Mouse (Mus musculus): ENCODE results near the gene Pex19. TPM values are rescaled to one million over a fixed set of nuclear protein-coding genes. Genes with fewer than 3 reads are reported as not detected.

The Pex19 gene
- polyA plus RNA-seq, 1 experiment from 2014 or later, result 168 TPM

- Histone ChIP-seq H3K9me3 (no peaks in the 10 kb centered on the region), H3K4me2 (no peak overlapping the region), H3K27ac (no peak overlapping the region), H3K36me3 (replicated peaks) (peaks cover 94% of the 10 kb centered on the region), H3K9ac (no peak overlapping the region), H3K27me3 (replicated peaks) (no peaks in the 10 kb centered on the region), H3K4me3 (no peak overlapping the region), H3K4me1 (no peaks in the 10 kb centered on the region)
- ATAC-seq (replicated peaks), result no peak
- 93% methylated on average over 5 of the region's 5 CpGs for WGBS
These were observed 9.6 kb upstream of the Pex19 start for GRCm38 (mm10) chr1:172116948-172117347.

GRCm38 (mm10) chr1:172119100-172119499, 7.5 kb upstream of the Pex19 start:
- Histone ChIP-seq H3K27me3 (replicated peaks) (no peaks in the 10 kb centered on the region), H3K4me2 (no peak overlapping the region), H3K36me3 (replicated peaks) (peaks cover 88% of the 10 kb centered on the region), H3K9ac (no peak overlapping the region), H3K4me3 (no peak overlapping the region), H3K4me1 (no peaks in the 10 kb centered on the region), H3K9me3 (no peaks in the 10 kb centered on the region), H3K27ac (no peak overlapping the region)
- no peak for ATAC-seq (replicated peaks)
- WGBS, result 85% methylated on average over 6 of the region's 6 CpGs

- Histone ChIP-seq H3K4me1 (no peaks in the 10 kb centered on the region), H3K4me2 (no peak overlapping the region), H3K36me3 (replicated peaks) (peaks cover 81% of the 10 kb centered on the region), H3K27me3 (replicated peaks) (no peaks in the 10 kb centered on the region), H3K27ac (no peak overlapping the region), H3K9ac (no peak overlapping the region), H3K9me3 (no peaks in the 10 kb centered on the region), H3K4me3 (no peak overlapping the region)
- 36% methylated on average over 3 of the region's 3 CpGs for WGBS
- no peak for ATAC-seq (replicated peaks)
These were observed 6.8 kb upstream of the Pex19 start for GRCm38 (mm10) chr1:172119720-172120119.

- Histone ChIP-seq H3K4me1 (peaks cover 12% of the 10 kb centered on the region), H3K9me3 (no peaks in the 10 kb centered on the region), H3K4me2 (no peak overlapping the region), H3K27ac (no peak overlapping the region), H3K4me3 (no peak overlapping the region), H3K36me3 (replicated peaks) (peaks cover 52% of the 10 kb centered on the region), H3K9ac (no peak overlapping the region), H3K27me3 (replicated peaks) (no peaks in the 10 kb centered on the region)
- ATAC-seq (replicated peaks), result no peak
- 87% methylated on average over 2 of the region's 2 CpGs for WGBS
These were observed 3.9 kb upstream of the Pex19 start for GRCm38 (mm10) chr1:172122671-172123070.

GRCm38 (mm10) chr1:172124572-172124971, 2.0 kb upstream of the Pex19 start:
- ATAC-seq (replicated peaks), result no peak
- Histone ChIP-seq H3K27ac (no peak overlapping the region), H3K36me3 (replicated peaks) (peaks cover 39% of the 10 kb centered on the region), H3K9ac (no peak overlapping the region), H3K4me1 (peaks cover 14% of the 10 kb centered on the region), H3K4me3 (no peak overlapping the region), H3K9me3 (no peaks in the 10 kb centered on the region), H3K27me3 (replicated peaks) (no peaks in the 10 kb centered on the region), H3K4me2 (no peak overlapping the region)
- WGBS, result 88% methylated on average over 6 of the region's 6 CpGs

- H3K27me3 ChIP-seq (replicated peaks), result no peaks in the 10 kb centered on the region
- peak overlapping the region; percentile 70 for H3K9ac ChIP-seq
- peaks cover 39% of the 10 kb centered on the region for H3K36me3 ChIP-seq (replicated peaks)
- no peak for ATAC-seq (replicated peaks)
- WGBS, result 50% methylated on average over 5 of the region's 5 CpGs
- peak overlapping the region; percentile 71 for H3K4me2 ChIP-seq
- no peaks in the 10 kb centered on the region for H3K9me3 ChIP-seq
- no peak overlapping the region for H3K27ac ChIP-seq
- H3K4me3 ChIP-seq, result peak overlapping the region; percentile 80
- peaks cover 14% of the 10 kb centered on the region for H3K4me1 ChIP-seq
These were observed 932 bp downstream of the Pex19 start for GRCm38 (mm10) chr1:172127487-172127886.

GRCm38 (mm10) chr1:172128563-172128962, 2.0 kb downstream of the Pex19 start:
- Histone ChIP-seq H3K27me3 (replicated peaks) (no peaks in the 10 kb centered on the region), H3K4me3 (no peak overlapping the region), H3K9ac (no peak overlapping the region), H3K9me3 (no peaks in the 10 kb centered on the region), H3K4me1 (peaks cover 14% of the 10 kb centered on the region), H3K36me3 (replicated peaks) (peaks cover 41% of the 10 kb centered on the region), H3K4me2 (no peak overlapping the region), H3K27ac (no peak overlapping the region)
- no peak for ATAC-seq (replicated peaks)
- 93% methylated on average over 15 of the region's 15 CpGs for WGBS

- no peaks in the 10 kb centered on the region for H3K27me3 ChIP-seq (replicated peaks)
- H3K4me1 ChIP-seq, result peaks cover 14% of the 10 kb centered on the region
- 73% methylated on average over 2 of the region's 2 CpGs for WGBS
- no peak overlapping the region for H3K9ac ChIP-seq
- ATAC-seq (replicated peaks), result no peak
- H3K4me3 ChIP-seq, result no peak overlapping the region
- no peak overlapping the region for H3K4me2 ChIP-seq
- H3K27ac ChIP-seq, result no peak overlapping the region
- H3K36me3 ChIP-seq (replicated peaks), result peaks cover 46% of the 10 kb centered on the region
- H3K9me3 ChIP-seq, result no peaks in the 10 kb centered on the region
These were observed 2.6 kb downstream of the Pex19 start for GRCm38 (mm10) chr1:172129108-172129507.

- Histone ChIP-seq H3K9ac (no peak overlapping the region), H3K4me1 (peaks cover 14% of the 10 kb centered on the region), H3K27ac (no peak overlapping the region), H3K27me3 (replicated peaks) (no peaks in the 10 kb centered on the region), H3K9me3 (no peaks in the 10 kb centered on the region), H3K36me3 (replicated peaks) (peaks cover 53% of the 10 kb centered on the region), H3K4me3 (no peak overlapping the region), H3K4me2 (no peak overlapping the region)
- WGBS, result 96% methylated on average over 5 of the region's 5 CpGs
- no peak for ATAC-seq (replicated peaks)
These were observed 3.2 kb downstream of the Pex19 start for GRCm38 (mm10) chr1:172129780-172130179.

- H3K36me3 ChIP-seq (replicated peaks), result peaks cover 55% of the 10 kb centered on the region
- no peak overlapping the region for H3K4me2 ChIP-seq
- peaks cover 6% of the 10 kb centered on the region for H3K4me1 ChIP-seq
- no peaks in the 10 kb centered on the region for H3K9me3 ChIP-seq
- no peak overlapping the region for H3K27ac ChIP-seq
- H3K4me3 ChIP-seq, result no peak overlapping the region
- ATAC-seq (replicated peaks), result no peak
- no peak overlapping the region for H3K9ac ChIP-seq
- H3K27me3 ChIP-seq (replicated peaks), result no peaks in the 10 kb centered on the region
- WGBS, result 87% methylated on average over 7 of the region's 7 CpGs
These were observed 5.8 kb downstream of the Pex19 start for GRCm38 (mm10) chr1:172132319-172132718.

- Histone ChIP-seq H3K27ac (no peak overlapping the region), H3K36me3 (replicated peaks) (peaks cover 55% of the 10 kb centered on the region), H3K4me2 (no peak overlapping the region), H3K4me3 (no peak overlapping the region), H3K9ac (no peak overlapping the region), H3K4me1 (no peaks in the 10 kb centered on the region), H3K27me3 (replicated peaks) (no peaks in the 10 kb centered on the region), H3K9me3 (no peaks in the 10 kb centered on the region)
- no peak for ATAC-seq (replicated peaks)
- WGBS, result 91% methylated on average over 7 of the region's 7 CpGs
These were observed 7.0 kb downstream of the Pex19 start for GRCm38 (mm10) chr1:172133535-172133934.

- Histone ChIP-seq H3K9ac (no peak overlapping the region), H3K4me1 (no peaks in the 10 kb centered on the region), H3K4me2 (no peak overlapping the region), H3K4me3 (no peak overlapping the region), H3K27ac (no peak overlapping the region), H3K36me3 (replicated peaks) (peaks cover 54% of the 10 kb centered on the region), H3K27me3 (replicated peaks) (no peaks in the 10 kb centered on the region), H3K9me3 (no peaks in the 10 kb centered on the region)
- 94% methylated on average over 4 of the region's 4 CpGs for WGBS
- ATAC-seq (replicated peaks), result no peak
These were observed 7.5 kb downstream of the Pex19 start for GRCm38 (mm10) chr1:172134072-172134471.

- H3K4me3 ChIP-seq, result no peak overlapping the region
- H3K4me2 ChIP-seq, result no peak overlapping the region
- H3K9ac ChIP-seq, result no peak overlapping the region
- H3K4me1 ChIP-seq, result no peaks in the 10 kb centered on the region
- WGBS, result 84% methylated on average over 2 of the region's 2 CpGs
- H3K27ac ChIP-seq, result no peak overlapping the region
- H3K36me3 ChIP-seq (replicated peaks), result no peaks in the 10 kb centered on the region; the same call in 1 of the 2 replicates
- H3K27me3 ChIP-seq (replicated peaks), result no peaks in the 10 kb centered on the region
- no peak for ATAC-seq (replicated peaks)
- H3K9me3 ChIP-seq, result no peaks in the 10 kb centered on the region
These were observed 13.6 kb downstream of the Pex19 start for GRCm38 (mm10) chr1:172140160-172140559.

All from midbrain, embryonic 15.5 days (tissue).